Mouse (Mus musculus): ENCODE data around the gene Fkbp7.

GRCm38 (mm10) chr2:76682301-76682700 lies 9.4 kb upstream of the Fkbp7 start:
- TF ChIP-seq CTCF (IDR thresholded peaks at IDR 0.05; ENCODE audit: low read depth), result no peak
- TF ChIP-seq EP300 (IDR thresholded peaks at IDR 0.05; ENCODE audit: low read depth), result no peak
